Mouse (Mus musculus) ES-Bruce4 (cell line): ENCODE measurements at regions not wholly inside any gene's neighbourhood (a gene's known extent, or its start where the extent isn't known, plus 50 kb on each side); places are given as distances from the start of the nearest gene placed in this dataset.

Experiments
- H3K27ac ChIP-seq: 2 replicates; pipeline ENCODE4 v1.5.1; 2012; ENCODE audit warnings: low read length, inconsistent platforms; ENCODE audit not compliant: insufficient read depth
- H3K27me3 ChIP-seq: 2 replicates; pipeline ENCODE4 v1.6.1; 2012; ENCODE audit warnings: mild to moderate bottlenecking, low read length, inconsistent platforms; ENCODE audit not compliant: control insufficient read depth, poor library complexity, insufficient read depth, severe bottlenecking
- H3K36me3 ChIP-seq: 2 replicates; pipeline ENCODE4 v1.6.1; 2012; ENCODE audit warnings: inconsistent platforms, mild to moderate bottlenecking, low read length, moderate library complexity; ENCODE audit not compliant: control insufficient read depth, poor library complexity, insufficient read depth, severe bottlenecking
- H3K4me1 ChIP-seq: one replicate; pipeline ENCODE4 v1.8.1; 2011; ENCODE audit warnings: low read length; ENCODE audit not compliant: control insufficient read depth, insufficient read depth
- H3K4me3 ChIP-seq: 2 replicates; pipeline ENCODE4 v1.5.1; 2011; ENCODE audit warnings: low read depth, mild to moderate bottlenecking, low read length
- H3K9ac ChIP-seq: 2 replicates; pipeline ENCODE4 v1.6.1; 2012; ENCODE audit warnings: low read depth, mild to moderate bottlenecking, inconsistent platforms; ENCODE audit not compliant: poor library complexity, severe bottlenecking
- H3K9me3 ChIP-seq: replicated peaks from 2 replicates; pipeline ENCODE4 v1.6.1; 2012; ENCODE audit warnings: mild to moderate bottlenecking, low read length, inconsistent platforms; ENCODE audit not compliant: control insufficient read depth, poor library complexity, insufficient read depth, severe bottlenecking
- CTCF ChIP-seq: IDR thresholded peaks from one replicate; pipeline ENCODE4 v1.8.1; 2011; ENCODE audit warnings: low read depth, low read length
- EP300 ChIP-seq: IDR thresholded peaks from 2 replicates; pipeline ENCODE4 v1.6.1; 2011; ENCODE audit warnings: low read depth, low read length; ENCODE audit not compliant: insufficient read depth
- POLR2A ChIP-seq: IDR thresholded peaks from one replicate; pipeline ENCODE4 v1.8.1; 2011; ENCODE audit warnings: low read length; ENCODE audit not compliant: insufficient read depth

DNA sequence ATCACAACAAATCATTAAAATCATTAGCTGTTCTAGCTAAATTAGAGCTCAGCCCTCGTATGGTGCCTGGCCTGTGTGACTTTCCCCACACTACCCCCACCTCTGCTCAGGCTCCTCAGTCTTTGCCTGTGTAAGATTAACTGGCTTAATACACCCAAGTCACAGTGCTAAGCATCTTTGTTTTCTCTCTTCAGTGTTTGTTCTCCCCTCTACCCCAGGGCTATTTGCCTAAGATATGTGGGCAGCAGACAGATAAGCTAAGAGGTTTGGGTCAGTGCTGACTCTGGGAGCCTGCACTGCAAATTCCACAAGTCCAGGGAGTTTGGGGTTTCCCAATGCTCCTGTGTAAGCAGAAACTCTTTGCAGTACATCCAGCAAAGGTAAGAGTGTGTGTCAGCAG lies 564.2 kb upstream of the Camk1g start:
- Histone ChIP-seq H3K9ac (no peak overlapping the region), H3K9me3 (no peaks in the 10 kb centered on the region), H3K27ac (no peak overlapping the region), H3K4me3 (no peak overlapping the region), H3K4me1 (no peaks in the 10 kb centered on the region), H3K36me3 (no peaks in the 10 kb centered on the region), H3K27me3 (no peaks in the 10 kb centered on the region)
- TF ChIP-seq EP300 (no peak), CTCF (no peak)

DNA sequence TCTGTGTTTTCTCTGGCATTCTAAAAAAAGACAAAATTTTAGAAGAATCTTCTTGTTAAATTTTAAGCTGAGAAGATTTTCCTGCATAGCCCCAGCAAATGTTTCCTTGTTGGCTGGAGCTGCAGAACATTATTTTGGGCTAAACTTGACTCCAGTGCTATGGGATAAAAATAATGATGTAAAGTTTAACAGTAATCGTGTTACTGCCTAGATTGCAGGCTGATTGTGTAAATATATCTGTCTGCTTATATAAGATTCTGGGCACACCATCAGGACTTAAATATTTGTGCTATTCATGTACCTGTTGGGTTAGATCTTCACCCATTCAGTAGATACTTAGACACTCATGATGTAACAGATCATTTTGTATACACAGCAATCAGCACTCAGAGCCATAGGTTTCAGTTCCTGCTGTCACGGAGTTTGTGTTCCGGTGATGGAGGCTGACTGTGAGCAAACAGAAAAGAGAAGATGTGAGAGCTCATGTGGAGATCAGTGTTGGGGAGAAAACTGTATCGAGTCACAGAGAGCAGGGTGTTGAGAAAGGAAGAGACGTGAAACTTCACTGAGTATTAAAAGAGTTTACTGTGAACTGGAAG lies 561.1 kb upstream of the Camk1g start:
- Histone ChIP-seq H3K9ac (no peak overlapping the region), H3K4me3 (no peak overlapping the region), H3K27ac (no peak overlapping the region), H3K4me1 (no peaks in the 10 kb centered on the region), H3K36me3 (no peaks in the 10 kb centered on the region), H3K27me3 (no peaks in the 10 kb centered on the region), H3K9me3 (no peaks in the 10 kb centered on the region)
- no peak for TF ChIP-seq EP300
- no peak for TF ChIP-seq CTCF

DNA sequence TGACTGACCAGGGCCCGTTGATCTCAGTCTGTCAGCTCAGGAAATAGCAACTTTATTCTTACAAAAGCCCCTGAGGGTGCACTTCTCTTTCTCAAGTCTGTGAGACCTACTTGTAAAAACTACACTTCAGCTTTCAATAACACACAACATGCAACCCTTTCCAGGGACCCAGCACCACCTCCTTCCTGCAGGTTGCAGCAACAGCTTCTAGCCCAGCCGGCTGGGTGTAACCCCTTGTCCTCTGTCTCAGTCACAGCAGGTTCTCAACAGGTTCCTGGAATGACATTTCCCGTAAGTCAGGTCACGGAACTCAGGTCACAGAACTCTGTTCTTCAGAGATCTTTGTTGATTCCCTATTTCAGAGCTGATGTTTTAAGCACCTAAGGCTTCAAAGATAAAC lies 558.5 kb upstream of the Camk1g start:
- Histone ChIP-seq H3K9me3 (no peaks in the 10 kb centered on the region), H3K4me3 (no peak overlapping the region), H3K27ac (no peak overlapping the region), H3K4me1 (no peaks in the 10 kb centered on the region), H3K27me3 (no peaks in the 10 kb centered on the region), H3K36me3 (no peaks in the 10 kb centered on the region), H3K9ac (no peak overlapping the region)
- TF ChIP-seq EP300 (no peak), POLR2A (no peak), CTCF (no peak)

DNA sequence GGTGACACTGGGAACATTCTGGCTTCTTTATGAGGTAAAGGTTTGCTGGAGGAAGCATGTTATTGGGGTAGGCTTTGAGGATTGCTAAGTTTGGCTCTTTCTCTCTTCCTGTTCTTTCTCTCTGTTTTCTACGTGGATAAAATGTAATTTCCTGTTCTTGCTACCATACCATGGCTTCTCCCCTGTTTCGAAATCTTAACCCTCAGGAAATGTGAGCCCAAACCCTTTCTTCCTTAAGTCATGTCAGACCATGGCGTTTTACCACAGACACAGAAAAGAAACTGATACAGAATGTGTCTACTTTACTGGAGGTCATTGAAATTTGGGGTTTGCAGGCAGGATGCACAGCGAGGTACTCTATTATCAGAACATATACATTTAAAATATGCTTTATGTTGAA lies 552.7 kb upstream of the Camk1g start:
- TF ChIP-seq EP300, result no peak
- TF ChIP-seq POLR2A, result no peak
- TF ChIP-seq CTCF, result no peak
- H3K4me1 ChIP-seq, result no peaks in the 10 kb centered on the region
- H3K9ac ChIP-seq, result no peak overlapping the region
- H3K4me3 ChIP-seq, result no peak overlapping the region
- H3K27ac ChIP-seq, result no peak overlapping the region
- H3K9me3 ChIP-seq, result no peaks in the 10 kb centered on the region
- H3K36me3 ChIP-seq, result no peaks in the 10 kb centered on the region
- no peaks in the 10 kb centered on the region for H3K27me3 ChIP-seq

DNA sequence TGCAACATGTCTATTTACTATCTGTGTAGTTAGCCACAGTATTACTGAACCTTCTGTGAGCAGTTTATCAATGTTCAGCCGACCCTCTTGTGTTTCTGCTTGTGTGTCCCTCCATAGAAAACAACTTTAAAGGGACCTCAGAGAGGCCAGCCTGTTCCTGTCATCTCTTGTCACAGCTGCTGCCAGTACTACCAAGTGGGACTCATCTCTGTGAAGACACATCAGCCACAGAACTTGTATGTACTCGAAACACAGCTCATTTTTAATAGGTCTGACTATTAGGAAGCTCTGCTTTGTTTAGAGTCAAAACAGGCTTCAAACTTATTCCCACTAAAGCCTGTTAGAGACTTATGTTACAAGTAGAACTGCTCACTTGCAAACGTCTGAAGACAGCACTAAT lies 549.1 kb upstream of the Camk1g start:
- no peak for TF ChIP-seq POLR2A
- TF ChIP-seq EP300, result no peak
- TF ChIP-seq CTCF, result no peak
- no peaks in the 10 kb centered on the region for H3K27me3 ChIP-seq
- H3K36me3 ChIP-seq, result no peaks in the 10 kb centered on the region

DNA sequence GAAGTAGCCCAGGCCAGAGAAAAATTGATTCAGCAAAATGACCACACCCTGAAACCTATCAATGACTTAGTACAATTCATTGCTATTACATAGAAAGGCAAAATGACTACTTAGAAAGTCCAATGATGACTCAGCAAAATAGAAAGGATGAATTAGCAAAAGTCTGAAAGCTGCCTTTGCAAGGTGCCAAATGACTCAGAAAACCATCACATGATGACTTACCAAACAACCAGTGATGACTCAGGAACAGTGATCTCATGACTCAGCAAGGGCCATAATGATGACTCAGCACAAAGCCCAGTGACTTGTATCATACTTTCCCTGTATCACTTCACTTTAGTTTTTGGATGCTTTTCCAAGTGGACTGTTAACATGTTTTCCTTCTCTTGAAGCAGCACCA lies 535.6 kb upstream of the Camk1g start:
- TF ChIP-seq POLR2A (no peak), EP300 (no peak), CTCF (no peak)
- Histone ChIP-seq H3K9me3 (no peaks in the 10 kb centered on the region), H3K36me3 (no peaks in the 10 kb centered on the region), H3K27ac (no peak overlapping the region), H3K9ac (no peak overlapping the region), H3K27me3 (no peaks in the 10 kb centered on the region), H3K4me3 (no peak overlapping the region), H3K4me1 (no peaks in the 10 kb centered on the region)

More for the DNA sequence above, 549.1 kb upstream of the Camk1g start:
- Histone ChIP-seq H3K9me3 (no peaks in the 10 kb centered on the region), H3K4me3 (no peak overlapping the region), H3K9ac (no peak overlapping the region), H3K4me1 (no peaks in the 10 kb centered on the region), H3K27ac (no peak overlapping the region)
